Mouse (Mus musculus) heart, adult 2 months (tissue): ENCODE results near the gene Rubcn. TPM values are rescaled to one million over a fixed set of nuclear protein-coding genes. Genes with fewer than 3 reads are reported as not detected.

ENCODE experiments used
- DNase-seq, 2 experiments: peaks; one replicate each; pipeline ENCODE4 v3.0.0; 2021
- H3K27ac ChIP-seq: fragments of 200-600 bp; 2 replicates; pipeline ENCODE4 v1.8.1; 2022
- H3K27me3 ChIP-seq: fragments of 200-500 bp; 2 replicates; pipeline ENCODE4 v1.6.1; 2012; ENCODE audit warnings: mild to moderate bottlenecking, low read length, inconsistent platforms, mixed read lengths; ENCODE audit not compliant: control insufficient read depth, insufficient read depth
- H3K36me3 ChIP-seq: fragments of 200-500 bp; 2 replicates; pipeline ENCODE4 v1.6.1; 2012; ENCODE audit warnings: low read length, inconsistent platforms; ENCODE audit not compliant: control insufficient read depth, insufficient read depth
- H3K4me1 ChIP-seq: fragments of 200-500 bp; 2 replicates; pipeline ENCODE4 v1.6.1; 2011; ENCODE audit warnings: low read length; ENCODE audit not compliant: control insufficient read depth, insufficient read depth
- H3K4me3 ChIP-seq: fragments of 200-600 bp; 2 replicates; pipeline ENCODE4 v1.8.1; 2022
- H3K79me2 ChIP-seq: fragments of 200-500 bp; replicated peaks from 2 replicates; pipeline ENCODE4 v1.6.1; 2012; ENCODE audit warnings: mild to moderate bottlenecking, inconsistent platforms, low read length, moderate library complexity, mixed read lengths; ENCODE audit not compliant: control insufficient read depth, insufficient read depth
- H3K9ac ChIP-seq: fragments of 200-500 bp; 2 replicates; pipeline ENCODE4 v1.6.1; 2012; ENCODE audit warnings: low read depth, mild to moderate bottlenecking, control low read depth, inconsistent platforms, low read length, mixed read lengths
- CTCF ChIP-seq: fragments of 200-600 bp; IDR thresholded peaks from 2 replicates; pipeline ENCODE4 v1.8.1; 2022; ENCODE audit warnings: antibody characterized with exemption, mild to moderate bottlenecking, moderate library complexity
- EP300 ChIP-seq: fragments of 200-500 bp; IDR thresholded peaks from 2 replicates; pipeline ENCODE4 v1.6.1; 2011; ENCODE audit warnings: low read depth, low read length, control low read depth; ENCODE audit not compliant: insufficient read depth
- POLR2A ChIP-seq: fragments of 200-500 bp; IDR thresholded peaks from 2 replicates; pipeline ENCODE4 v1.6.1; 2011; ENCODE audit warnings: mild to moderate bottlenecking, low read depth, low read length, control low read depth; ENCODE audit not compliant: insufficient read depth
- WGBS: fragments of 180-500 bp; shearing (Covaris S2); methylation state at CpG from one replicate; pipeline ENCODE4 v1.1.7; 2018; 5-methylcytosine and 5-hydroxymethylcytosine counted together
- intact Hi-C: fragments of 180-260 bp; cut with DNase I; formaldehyde crosslinking; loops from one replicate; pipeline ENCODE4 v1.15.1; 2025
- polyA plus RNA-seq: library from polyadenylated mRNA; depleted of rRNA; stranded (reverse); fragments of >200 nt; gene quantifications from 2 replicates; pipeline ENCODE4 v1.2.3, GENCODE M21; 2012
- total RNA-seq, 2 experiments: library from RNA; stranded (reverse); gene quantifications; 2 replicates each; pipeline ENCODE4 v1.2.3; 2021

Gene Rubcn
- total and polyA plus RNA-seq, 3 experiments: 27.6 to 44.1 (median 30.0) TPM

DNA sequence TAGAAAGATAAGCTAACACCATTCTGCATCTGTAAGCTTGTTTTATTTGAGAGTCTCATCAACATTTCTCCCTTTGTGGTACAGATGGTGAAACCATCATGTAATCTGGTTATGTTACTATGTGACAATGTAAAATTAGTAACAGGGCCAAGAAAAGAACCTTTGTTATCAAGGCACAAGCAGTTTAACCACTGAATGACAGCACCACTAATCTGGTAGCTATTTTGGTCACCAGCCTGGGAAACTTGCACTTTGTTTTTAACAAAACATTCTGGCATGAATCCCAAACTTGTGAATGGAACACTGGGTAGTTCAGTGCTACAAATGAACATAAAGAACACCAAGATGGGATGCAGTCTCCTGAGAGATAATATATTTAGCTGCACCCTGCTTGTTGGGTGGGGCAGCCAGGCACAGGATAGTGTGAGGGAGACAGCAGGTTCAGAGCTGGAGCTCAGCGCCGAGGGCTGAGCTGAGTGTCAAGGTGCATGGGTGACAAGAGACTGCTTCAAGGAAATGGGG is 23.5 kb downstream of the Rubcn start:
- TF ChIP-seq EP300: no peak
- TF ChIP-seq POLR2A: 0 out of 2 replicates have a peak, but pooled peaks have one; percentile 9
- peak in 1 of 2 experiments; percentile 33 for DNase-seq
- intact Hi-C loops: loop anchor here (5.0 kb wide), 1 partner anchor 42 kb away; the partner anchor contains the start of gene Smbd1
- 9% methylated on average over 2 of the region's 2 CpGs for WGBS
- H3K27me3 ChIP-seq: no peaks in the 10 kb centered on the region
- peak overlapping the region; percentile 15; the same call in 1 of the 2 replicates for H3K4me3 ChIP-seq
- H3K36me3 ChIP-seq: peaks cover 24% of the 10 kb centered on the region
- H3K27ac ChIP-seq: peak overlapping the region; percentile 90
- H3K4me1 ChIP-seq: peaks cover 14% of the 10 kb centered on the region
- peaks cover 3% of the 10 kb centered on the region for H3K79me2 ChIP-seq
- peak overlapping the region; percentile 3 for H3K9ac ChIP-seq

DNA sequence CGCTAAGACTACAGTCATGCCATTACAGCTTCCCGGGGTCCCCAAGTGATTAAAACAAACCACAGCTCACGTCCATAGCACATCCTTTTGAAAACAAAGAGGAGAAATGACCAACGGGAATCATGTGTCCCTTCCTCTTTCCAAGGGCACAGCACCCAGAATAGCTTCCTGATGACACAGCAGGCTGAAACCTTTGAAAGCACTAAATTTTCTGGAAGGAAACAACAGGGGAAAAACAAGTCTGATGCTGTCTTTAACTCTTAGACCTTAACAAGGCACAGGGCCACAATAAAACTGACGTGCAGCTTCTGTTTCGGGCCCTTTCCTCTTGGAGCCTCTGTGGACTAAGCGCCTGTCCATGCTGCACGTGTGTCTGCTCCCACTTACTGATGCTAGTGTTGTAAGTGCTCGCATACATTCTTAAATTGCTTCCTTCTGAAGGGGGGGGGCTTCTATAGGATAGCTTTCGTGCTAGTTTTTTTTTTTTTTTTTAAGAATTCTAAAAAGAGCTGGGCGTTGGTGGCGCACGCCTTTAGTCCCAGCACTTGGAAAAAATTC is 24.0 kb downstream of the Rubcn start:
- peak; percentile 39 to 41 for DNase-seq
- no peaks in the 10 kb centered on the region for H3K27me3 ChIP-seq
- peaks cover 3% of the 10 kb centered on the region for H3K79me2 ChIP-seq
- no peak for TF ChIP-seq POLR2A
- no peak for TF ChIP-seq EP300
- no peak for TF ChIP-seq CTCF
- peaks cover 19% of the 10 kb centered on the region for H3K36me3 ChIP-seq
- peaks cover 13% of the 10 kb centered on the region for H3K4me1 ChIP-seq
- H3K4me3 ChIP-seq: peak overlapping the region; percentile 15; the same call in 1 of the 2 replicates
- intact Hi-C loops: loop anchor here (5.0 kb wide), 1 partner anchor 41 kb away; the partner anchor contains the start of gene Smbd1
- H3K27ac ChIP-seq: peak overlapping the region; percentile 90
- WGBS: 10% methylated on average over 13 of the region's 13 CpGs
- H3K9ac ChIP-seq: peak overlapping the region; percentile 60

DNA sequence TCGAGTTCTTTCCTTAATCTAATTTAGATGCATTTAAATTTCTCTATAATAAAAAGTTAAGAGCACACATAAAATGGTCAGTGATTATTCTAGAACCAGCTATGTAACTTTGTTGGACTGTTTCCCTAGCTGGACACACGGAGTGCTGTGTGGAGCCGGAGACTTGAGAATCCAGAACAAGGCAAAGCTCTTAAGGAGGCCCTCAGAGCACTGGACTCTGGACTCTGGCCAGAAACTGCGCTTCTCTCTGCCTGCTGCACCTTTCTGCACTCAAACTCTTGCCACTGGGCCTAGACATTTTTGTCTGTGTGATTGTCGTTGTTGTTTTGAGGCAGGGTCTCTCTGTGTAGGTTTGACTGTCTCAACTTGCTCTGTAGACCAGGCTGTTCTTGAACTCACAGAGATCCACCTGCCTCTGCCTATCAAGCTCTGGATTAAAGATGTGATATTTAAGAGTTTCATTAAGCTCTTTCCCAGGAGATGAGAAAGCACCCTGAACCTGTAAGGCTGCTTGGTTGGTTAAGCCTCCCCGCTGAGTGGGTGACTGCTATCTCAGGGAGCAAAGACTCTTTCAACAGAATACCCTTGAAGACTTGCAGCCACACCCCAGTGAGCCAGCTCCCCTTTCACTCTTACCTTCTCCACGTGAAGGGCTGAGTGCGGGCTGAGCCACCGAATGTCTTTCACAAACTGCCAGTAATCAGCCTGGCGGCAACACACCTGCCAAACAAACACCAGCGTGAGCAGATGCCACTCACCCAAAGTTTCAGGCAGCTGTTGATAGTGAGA is 28.3 kb downstream of the Rubcn start:
- no peak overlapping the region for H3K27ac ChIP-seq
- H3K4me3 ChIP-seq: no peak overlapping the region
- no peak for DNase-seq
- H3K79me2 ChIP-seq: no peaks in the 10 kb centered on the region; the same call in 1 of the 2 replicates
- intact Hi-C loops: no loop called here
- TF ChIP-seq EP300 (no peak), POLR2A (no peak), CTCF (no peak)
- 82% methylated on average over 11 of the region's 11 CpGs for WGBS
- H3K27me3 ChIP-seq: no peaks in the 10 kb centered on the region
- no peak overlapping the region for H3K9ac ChIP-seq
- H3K4me1 ChIP-seq: peaks cover 6% of the 10 kb centered on the region
- H3K36me3 ChIP-seq: peaks cover 4% of the 10 kb centered on the region

DNA sequence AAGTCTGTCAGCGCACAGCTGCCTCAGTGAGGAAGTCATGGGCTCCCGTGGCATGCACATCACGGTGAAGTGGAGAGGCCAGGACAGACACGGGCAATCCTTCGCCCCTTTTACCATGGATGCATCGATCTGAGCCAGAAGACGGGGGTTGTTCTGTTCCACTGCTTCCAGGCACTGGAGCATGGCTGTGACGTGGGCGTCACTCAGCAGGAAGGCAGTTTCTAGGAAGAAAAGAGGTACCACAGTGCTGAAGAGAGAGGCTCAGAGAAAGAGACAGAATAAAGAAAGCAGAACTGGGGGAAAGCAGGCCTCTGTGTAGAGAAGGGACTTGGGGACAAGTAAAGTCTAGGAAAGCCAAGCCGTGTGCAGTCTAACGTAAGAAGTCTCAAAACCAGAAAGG is 30.5 kb downstream of the Rubcn start:
- intact Hi-C loops: no loop called here

DNA sequence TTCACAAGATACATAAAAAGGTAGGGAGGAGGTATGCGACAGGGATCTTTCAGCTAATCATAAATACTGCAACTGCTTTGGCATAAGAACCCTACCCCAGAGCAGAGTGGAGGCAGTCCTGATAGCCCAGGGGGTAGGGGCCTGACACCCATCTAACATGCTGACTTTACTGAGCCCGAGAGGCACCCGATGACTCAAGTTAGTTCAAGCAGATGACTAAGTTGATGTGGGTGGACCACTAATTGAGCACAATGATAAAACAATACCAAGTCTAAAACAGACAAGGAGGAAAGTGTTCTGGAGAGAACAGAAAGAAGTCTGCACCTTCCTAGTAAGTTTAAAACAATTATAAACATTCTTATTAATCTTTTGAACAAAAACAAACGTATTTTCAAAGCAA is 46.1 kb downstream of the Rubcn start:
- no peak for DNase-seq
- Histone ChIP-seq H3K4me3 (no peak overlapping the region), H3K27me3 (no peaks in the 10 kb centered on the region), H3K79me2 (no peaks in the 10 kb centered on the region), H3K36me3 (no peaks in the 10 kb centered on the region), H3K27ac (no peak overlapping the region), H3K9ac (no peak overlapping the region), H3K4me1 (no peaks in the 10 kb centered on the region)
- no peak for TF ChIP-seq POLR2A
- no peak for TF ChIP-seq CTCF
- no peak for TF ChIP-seq EP300
- WGBS: 85% methylated on average over 4 of the region's 4 CpGs
- intact Hi-C loops: no loop called here

More for the DNA sequence above, 30.5 kb downstream of the Rubcn start:
- H3K79me2 ChIP-seq: no peaks in the 10 kb centered on the region; the same call in 1 of the 2 replicates
- H3K27ac ChIP-seq: no peak overlapping the region
- TF ChIP-seq EP300 (no peak), POLR2A (no peak), CTCF (no peak)
- H3K36me3 ChIP-seq: no peaks in the 10 kb centered on the region
- H3K27me3 ChIP-seq: no peaks in the 10 kb centered on the region
- no peaks in the 10 kb centered on the region for H3K4me1 ChIP-seq
- WGBS: 92% methylated on average over 11 of the region's 11 CpGs
- H3K9ac ChIP-seq: no peak overlapping the region
- no peak for DNase-seq
- no peak overlapping the region for H3K4me3 ChIP-seq
